Mouse (Mus musculus) layer of hippocampus, adult 8-10 months (tissue): Measurements from ENCODE around the gene Asb16. TPM values are rescaled to one million over a fixed set of nuclear protein-coding genes. Genes with fewer than 3 reads are reported as not detected.

Experiments used
- DNase-seq, 2 experiments: peaks; one replicate each; pipeline ENCODE4 v3.0.0; 2022; ENCODE audit warnings: low spot score in 2 of 2
- total RNA-seq, 4 experiments: library from RNA; stranded (reverse); gene quantifications; 2 replicates each; pipeline ENCODE4 v1.2.4; 2022

Asb16 gene
- total RNA-seq, 4 experiments from 2014 or later: 2.1 to 2.4 (median 2.2) TPM

GRCm38 (mm10) chr11:102285095-102285834 lies 16.7 kb downstream of the Asb16 start:
- peak in 1 of 2 experiments; percentile 67 for DNase-seq

GRCm38 (mm10) chr11:102287485-102287884 lies 18.9 kb downstream of the Asb16 start:
- no peak for DNase-seq

- DNase-seq: no peak
Measured at GRCm38 (mm10) chr11:102288027-102288804, 19.7 kb downstream of the Asb16 start.

- DNase-seq: no peak
Measured at GRCm38 (mm10) chr11:102288913-102289312, 20.4 kb downstream of the Asb16 start.

- no peak for DNase-seq
Measured at GRCm38 (mm10) chr11:102289511-102290100, 21.1 kb downstream of the Asb16 start.

GRCm38 (mm10) chr11:102290141-102290540 lies 21.6 kb downstream of the Asb16 start:
- DNase-seq: no peak

GRCm38 (mm10) chr11:102291051-102291535 lies 22.6 kb downstream of the Asb16 start:
- DNase-seq: no peak

GRCm38 (mm10) chr11:102293971-102294370 lies 25.4 kb downstream of the Asb16 start:
- no peak for DNase-seq

- DNase-seq: no peak
Measured at GRCm38 (mm10) chr11:102294416-102294815, 25.9 kb downstream of the Asb16 start.

- no peak for DNase-seq
Measured at GRCm38 (mm10) chr11:102294887-102295597, 26.5 kb downstream of the Asb16 start.

GRCm38 (mm10) chr11:102295598-102296471 lies 27.3 kb downstream of the Asb16 start:
- no peak for DNase-seq

GRCm38 (mm10) chr11:102296491-102297472 lies 28.2 kb downstream of the Asb16 start, which contains the start of gene Atxn7l3:
Gene Atxn7l3 (minus strand): TSS chr11:102296631.
- DNase-seq: peak; percentile 97

GRCm38 (mm10) chr11:102297577-102298556 lies 29.3 kb downstream of the Asb16 start:
- DNase-seq: no peak

- no peak for DNase-seq
Measured at GRCm38 (mm10) chr11:102299839-102300238, 31.3 kb downstream of the Asb16 start.

- no peak for DNase-seq
Measured at GRCm38 (mm10) chr11:102304141-102304540, 35.6 kb downstream of the Asb16 start.

GRCm38 (mm10) chr11:102305359-102305758 lies 36.8 kb downstream of the Asb16 start:
- no peak for DNase-seq

GRCm38 (mm10) chr11:102308104-102308503 lies 39.6 kb downstream of the Asb16 start:
- DNase-seq: no peak

- DNase-seq: peak; percentile 94 to 98
Measured at GRCm38 (mm10) chr11:102308979-102309378, 40.4 kb downstream of the Asb16 start.
